Mouse (Mus musculus): Measurements from ENCODE around the gene Snap25. TPM values are rescaled to one million over a fixed set of nuclear protein-coding genes. Genes with fewer than 3 reads are reported as not detected.

Gene Snap25
- total and polyA plus RNA-seq, 3 experiments = 0.64 to 0.98 TPM; not detected in 1

- Histone ChIP-seq H3K4me3 (no peak overlapping the region), H3K4me1 (ENCODE audit: control insufficient read depth, insufficient read depth, low read length) (peaks cover 1% of the 10 kb centered on the region; the same call in 1 of the 2 replicates), H3K27me3 (ENCODE audit: control insufficient read depth, insufficient read depth, low read length) (no peaks in the 10 kb centered on the region), H3K79me2 (replicated peaks; ENCODE audit: control insufficient read depth, insufficient read depth, low read length) (no peaks in the 10 kb centered on the region), H3K9ac (ENCODE audit: low read depth, low read length) (no peak overlapping the region), H3K36me3 (ENCODE audit: control insufficient read depth, insufficient read depth, low read length) (no peaks in the 10 kb centered on the region), H3K27ac (no peak overlapping the region)
- intact Hi-C loops (cut with DNase I) = no loop called here
- TF ChIP-seq EP300 (IDR thresholded peaks at IDR 0.05; ENCODE audit: insufficient read depth, low read depth, low read length) = no peak
- no peak for TF ChIP-seq POLR2A (IDR thresholded peaks at IDR 0.05; ENCODE audit: insufficient read depth, low read depth, low read length)
- no peak for TF ChIP-seq CTCF (IDR thresholded peaks at IDR 0.05)
- DNase-seq = no peak
- 51% methylated on average over 5 of the region's 5 CpGs for WGBS
These were observed 110.8 kb downstream of the Snap25 start for GRCm38 (mm10) chr2:136823751-136824716.

DNA sequence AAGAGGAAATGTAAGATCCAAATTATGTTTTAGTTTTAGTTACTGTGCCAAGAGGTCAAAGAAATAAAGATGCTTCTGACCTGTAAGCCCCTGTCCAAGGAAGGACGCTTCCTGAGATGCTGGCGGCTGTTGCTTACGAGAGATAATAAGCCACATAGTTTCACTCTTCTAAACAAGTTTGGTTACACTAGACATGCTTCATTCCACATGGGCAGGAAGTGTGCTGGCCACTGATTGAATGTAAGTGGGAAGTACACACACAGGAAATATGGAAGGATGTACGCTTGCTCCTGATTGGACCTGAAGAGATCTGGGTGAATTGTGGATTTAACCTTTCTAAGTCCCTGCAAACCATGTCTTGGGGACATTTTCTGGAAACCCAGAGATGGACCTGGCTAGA, 114.4 kb downstream of the Snap25 start:
- H3K27me3 ChIP-seq (ENCODE audit: control insufficient read depth, insufficient read depth, low read length) = no peaks in the 10 kb centered on the region
- no peak for TF ChIP-seq EP300 (IDR thresholded peaks at IDR 0.05; ENCODE audit: insufficient read depth, low read depth, low read length)
- TF ChIP-seq POLR2A (IDR thresholded peaks at IDR 0.05; ENCODE audit: insufficient read depth, low read depth, low read length) = no peak
- TF ChIP-seq CTCF (IDR thresholded peaks at IDR 0.05) = no peak

More for the DNA sequence above, 114.4 kb downstream of the Snap25 start:
- intact Hi-C loops (cut with DNase I) = no loop called here
- no peak for DNase-seq
- Histone ChIP-seq H3K4me1 (ENCODE audit: control insufficient read depth, insufficient read depth, low read length) (peaks cover 1% of the 10 kb centered on the region; the same call in 1 of the 2 replicates), H3K9ac (ENCODE audit: low read depth, low read length) (no peak overlapping the region), H3K4me3 (no peak overlapping the region), H3K27ac (no peak overlapping the region), H3K79me2 (replicated peaks; ENCODE audit: control insufficient read depth, insufficient read depth, low read length) (no peaks in the 10 kb centered on the region), H3K36me3 (ENCODE audit: control insufficient read depth, insufficient read depth, low read length) (no peaks in the 10 kb centered on the region)
- 48% methylated on average over 4 of the region's 4 CpGs for WGBS

Other genes starting within 250 kb of the Snap25 start
- under 1 TPM; 0.36 to 0.39 TPM for gene Ankef1, start 211.5 kb upstream of the Snap25 start, total RNA-seq (2021)
- gene Ankef1, start 211.5 kb upstream of the Snap25 start, polyA plus RNA-seq (2012; rRNA removed) = 1.2 and 1.7 TPM in 2 replicates
- gene AL731706.2, start 172.2 kb downstream of the Snap25 start, total RNA-seq (2021) = 10 to 100 TPM; 23.8 to 24.4 TPM
- not detected in 2 replicates for gene AL731706.2, start 172.2 kb downstream of the Snap25 start, polyA plus RNA-seq (2012; rRNA removed)
- gene Slx4ip, start 177.8 kb downstream of the Snap25 start, total RNA-seq (2021) = 1 to 10 TPM; 1.3 to 1.4 TPM
- 0.39 and 0.67 TPM in 2 replicates for gene Slx4ip, start 177.8 kb downstream of the Snap25 start, polyA plus RNA-seq (2012; rRNA removed)
- gene AL731706.1, start 177.9 kb downstream of the Snap25 start, total RNA-seq (2021) = 10 to 100 TPM; 32.1 to 36.0 TPM
- gene AL731706.1, start 177.9 kb downstream of the Snap25 start, polyA plus RNA-seq (2012; rRNA removed) = 25.2 and 47.1 TPM in 2 replicates
- gene Mkks, start 177.9 kb downstream of the Snap25 start, total RNA-seq (2021) = 10 to 100 TPM; 29.4 to 44.1 TPM
- 9.3 and 20.0 TPM in 2 replicates for gene Mkks, start 177.9 kb downstream of the Snap25 start, polyA plus RNA-seq (2012; rRNA removed)